Mouse (Mus musculus) lung, postnatal 0 days (tissue): ENCODE measurements at regions not wholly inside any gene's neighbourhood (a gene's known extent, or its start where the extent isn't known, plus 50 kb on each side); places are given as distances from the start of the nearest gene placed in this dataset.

Source experiments
- ATAC-seq: fragments of 200-750 bp; cut with Nextera tagmentation; 2 replicates; pipeline ENCODE4 v1.8.0; 2017; ENCODE audit warnings: moderate library complexity
- DNase-seq: peaks from one replicate; pipeline ENCODE4 v3.0.0-alpha.2; 2016; ENCODE audit warnings: low spot score
- H3K27ac ChIP-seq: fragments of 300-500 bp; sonication (generic); 2 replicates; pipeline ENCODE4 v1.5.1; 2014; ENCODE audit warnings: antibody characterized with exemption, mild to moderate bottlenecking, low read length, mixed read lengths
- H3K27me3 ChIP-seq: fragments of 300-500 bp; sonication (generic); replicated peaks from 2 replicates; pipeline ENCODE4 v1.6.1; 2014; ENCODE audit warnings: low read length, mixed read lengths; ENCODE audit not compliant: insufficient read depth
- H3K36me3 ChIP-seq: fragments of 300-500 bp; sonication (generic); 2 replicates; pipeline ENCODE4 v1.6.1; 2014; ENCODE audit warnings: low read length, mixed read lengths; ENCODE audit not compliant: insufficient read depth
- H3K4me1 ChIP-seq: fragments of 300-500 bp; sonication (generic); 2 replicates; pipeline ENCODE4 v1.6.1; 2014; ENCODE audit warnings: antibody characterized with exemption, low read depth, low read length, mixed read lengths; ENCODE audit not compliant: insufficient read depth
- H3K4me2 ChIP-seq: fragments of 300-500 bp; sonication (generic); replicated peaks from 2 replicates; pipeline ENCODE4 v1.6.1; 2014; ENCODE audit warnings: low read depth, mild to moderate bottlenecking, low read length, moderate library complexity, mixed read lengths
- H3K4me3 ChIP-seq: fragments of 300-500 bp; sonication (generic); 2 replicates; pipeline ENCODE4 v1.5.1; 2014; ENCODE audit warnings: low read depth, low read length
- H3K9ac ChIP-seq: fragments of 300-500 bp; sonication (generic); replicated peaks from 2 replicates; pipeline ENCODE4 v1.6.1; 2014; ENCODE audit warnings: low read depth, mild to moderate bottlenecking
- H3K9me3 ChIP-seq: fragments of 300-500 bp; sonication (generic); 2 replicates; pipeline ENCODE4 v1.6.1; 2016; ENCODE audit warnings: low read length, mixed read lengths
- CTCF ChIP-seq: IDR thresholded peaks from 2 replicates; pipeline ENCODE4 v1.5.1; 2016; ENCODE audit warnings: antibody characterized with exemption, mild to moderate bottlenecking
- EP300 ChIP-seq: IDR thresholded peaks from 2 replicates; pipeline ENCODE4 v1.6.1; 2016; ENCODE audit warnings: antibody characterized with exemption, mild to moderate bottlenecking, control low read depth
- WGBS: fragments of 180-500 bp; shearing (Covaris S2); extraction: QIAGEN DNeasy Blood & Tissue Kit; methylation state at CpG from one replicate; pipeline ENCODE4 v1.1.7; 2014; 5-methylcytosine and 5-hydroxymethylcytosine counted together

- no peak for DNase-seq
- H3K4me2 ChIP-seq: no peak overlapping the region
These were observed 244.9 kb upstream of the Xrcc4 start for GRCm38 (mm10) chr13:90334286-90334685.

GRCm38 (mm10) chr13:90325226-90325625, 235.8 kb upstream of the Xrcc4 start:
- H3K36me3 ChIP-seq: no peaks in the 10 kb centered on the region
- H3K9ac ChIP-seq: no peak overlapping the region
- H3K4me2 ChIP-seq: no peak overlapping the region
- H3K9me3 ChIP-seq: no peaks in the 10 kb centered on the region
- no peaks in the 10 kb centered on the region for H3K4me1 ChIP-seq
- no peak overlapping the region for H3K27ac ChIP-seq
- DNase-seq (no peak), ATAC-seq (no peak)
- TF ChIP-seq EP300: no peak
- TF ChIP-seq CTCF: no peak
- 65% methylated on average over 3 of the region's 3 CpGs for WGBS
- no peaks in the 10 kb centered on the region for H3K27me3 ChIP-seq
- no peak overlapping the region for H3K4me3 ChIP-seq

More at GRCm38 (mm10) chr13:90334286-90334685, 244.9 kb upstream of the Xrcc4 start:
- ATAC-seq: no peak
- Histone ChIP-seq H3K27me3 (no peaks in the 10 kb centered on the region), H3K4me3 (no peak overlapping the region), H3K4me1 (no peaks in the 10 kb centered on the region), H3K36me3 (no peaks in the 10 kb centered on the region), H3K9ac (no peak overlapping the region), H3K9me3 (no peaks in the 10 kb centered on the region), H3K27ac (no peak overlapping the region)
- TF ChIP-seq CTCF (no peak), EP300 (no peak)

- no peak for TF ChIP-seq EP300
- TF ChIP-seq CTCF: no peak
- no peaks in the 10 kb centered on the region for H3K9me3 ChIP-seq
- H3K9ac ChIP-seq: no peak overlapping the region
- no peaks in the 10 kb centered on the region for H3K36me3 ChIP-seq
- WGBS: 87% methylated on average over 9 of the region's 9 CpGs
- no peaks in the 10 kb centered on the region for H3K27me3 ChIP-seq
- DNase-seq: no peak
- no peaks in the 10 kb centered on the region for H3K4me1 ChIP-seq
- no peak for ATAC-seq
- H3K4me2 ChIP-seq: no peak overlapping the region
- no peak overlapping the region for H3K27ac ChIP-seq
- no peak overlapping the region for H3K4me3 ChIP-seq
These were observed 224.0 kb upstream of the Xrcc4 start for GRCm38 (mm10) chr13:90313209-90313978.

GRCm38 (mm10) chr13:90310482-90310881, 221.1 kb upstream of the Xrcc4 start:
- no peaks in the 10 kb centered on the region for H3K36me3 ChIP-seq
- H3K4me1 ChIP-seq: no peaks in the 10 kb centered on the region
- DNase-seq (peak; percentile 19), ATAC-seq (no peak)
- no peaks in the 10 kb centered on the region for H3K9me3 ChIP-seq
- no peak overlapping the region for H3K9ac ChIP-seq
- no peak overlapping the region for H3K4me3 ChIP-seq
- H3K4me2 ChIP-seq: no peak overlapping the region
- no peak overlapping the region for H3K27ac ChIP-seq
- H3K27me3 ChIP-seq: no peaks in the 10 kb centered on the region
- TF ChIP-seq EP300 (no peak), CTCF (no peak)

DNA sequence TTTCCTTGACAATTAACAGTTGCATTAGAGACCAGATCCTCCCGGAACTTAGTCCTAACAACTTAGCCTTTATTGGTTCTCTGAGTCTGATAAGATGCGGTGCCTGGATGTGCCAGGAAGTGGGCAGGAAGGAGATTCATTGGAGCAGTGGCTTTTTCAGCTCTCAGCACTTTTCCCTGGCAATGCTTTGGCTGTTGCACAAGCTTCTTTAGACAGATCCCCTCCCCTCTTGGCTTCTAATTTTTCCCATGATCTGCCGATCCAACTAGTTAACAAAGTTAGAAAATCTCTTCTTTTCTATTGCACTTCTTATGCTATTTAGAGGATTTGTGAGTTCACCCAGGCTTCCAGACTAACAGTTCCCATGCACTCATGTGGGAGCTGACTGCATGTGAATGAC, 211.1 kb upstream of the Xrcc4 start:
- Histone ChIP-seq H3K4me1 (no peaks in the 10 kb centered on the region), H3K9me3 (no peaks in the 10 kb centered on the region), H3K4me3 (no peak overlapping the region), H3K9ac (no peak overlapping the region), H3K27ac (no peak overlapping the region), H3K36me3 (no peaks in the 10 kb centered on the region), H3K4me2 (no peak overlapping the region), H3K27me3 (no peaks in the 10 kb centered on the region)
- no peak for TF ChIP-seq EP300
- no peak for TF ChIP-seq CTCF
- ATAC-seq: no peak
- no peak for DNase-seq
- WGBS: 57% methylated on average over 3 of the region's 3 CpGs

DNA sequence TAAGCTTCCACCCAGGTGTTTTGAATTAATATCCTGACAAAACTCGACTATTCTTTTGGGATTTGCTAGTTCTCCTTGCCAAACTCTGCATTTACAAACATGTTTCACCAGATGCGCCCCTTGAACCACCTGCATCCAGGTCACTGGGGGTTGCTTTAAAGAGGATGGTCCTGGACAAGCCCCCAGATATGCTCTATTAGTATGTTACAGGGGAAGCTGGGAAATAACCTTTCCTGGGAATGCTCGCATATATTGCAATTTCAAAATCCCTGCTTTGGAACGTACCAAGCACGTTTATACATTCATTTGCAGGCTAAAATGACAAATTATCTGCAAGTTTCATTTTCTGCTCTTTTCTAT, 205.2 kb upstream of the Xrcc4 start:
- Histone ChIP-seq H3K9me3 (no peaks in the 10 kb centered on the region), H3K4me3 (no peak overlapping the region), H3K27ac (no peak overlapping the region), H3K9ac (no peak overlapping the region), H3K4me1 (no peaks in the 10 kb centered on the region), H3K36me3 (no peaks in the 10 kb centered on the region), H3K4me2 (no peak overlapping the region), H3K27me3 (no peaks in the 10 kb centered on the region)
- TF ChIP-seq CTCF: no peak
- no peak for TF ChIP-seq EP300
- DNase-seq (no peak), ATAC-seq (no peak)
- whole genome bisulfite sequencing: 78% methylated on average over 5 of the region's 5 CpGs
